Mouse (Mus musculus): Measurements from ENCODE around the gene Rcor2. TPM values are rescaled to one million over a fixed set of nuclear protein-coding genes. Genes with fewer than 3 reads are reported as not detected.

Rcor2 gene
- polyA plus RNA-seq, 1 experiment from 2014 or later = 10.7 TPM

DNA sequence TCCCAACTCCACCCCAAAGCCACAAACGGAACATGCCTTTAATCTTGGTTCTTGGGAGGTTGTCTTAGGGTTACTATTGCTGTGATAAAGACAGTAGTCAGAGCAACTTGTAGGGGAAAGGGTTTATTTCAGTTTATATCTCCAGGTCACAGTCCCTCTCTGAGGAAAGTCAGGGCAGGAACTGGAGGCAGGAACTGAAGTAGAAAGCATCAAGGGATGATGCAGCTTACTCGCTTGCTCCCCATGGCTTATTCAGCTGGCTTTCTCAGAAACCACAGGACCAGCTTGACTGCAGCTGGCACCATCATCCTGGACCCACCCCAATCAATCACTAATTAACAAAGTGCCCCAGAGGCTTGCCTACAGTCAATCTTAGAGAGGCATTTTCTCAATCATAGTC lies 46.5 kb downstream of the Rcor2 start:
- Histone ChIP-seq H3K4me2 (ENCODE audit: low read length) (no peak overlapping the region), H3K27ac (replicated peaks in 1 of 2; ENCODE audit: control insufficient read depth in 1 of 2, insufficient read depth in 1 of 2, low read depth in 2 of 2, low read length in 2 of 2) (no peak overlapping the region), H3K4me1 (ENCODE audit: control insufficient read depth in 2 of 2, insufficient read depth in 2 of 2, low read length in 2 of 2) (peaks cover 31 to 56% of the 10 kb centered on the region in 2 experiments), H3K36me3 (ENCODE audit: control insufficient read depth, insufficient read depth, low read length) (no peaks in the 10 kb centered on the region), H3K4me3 (ENCODE audit: control insufficient read depth in 1 of 2, insufficient read depth in 1 of 2, low read depth in 1 of 2, low read length in 2 of 2) (no peak overlapping the region), H3K27me3 (ENCODE audit: control insufficient read depth, insufficient read depth, low read length) (no peaks in the 10 kb centered on the region), H3K9me3 (ENCODE audit: control insufficient read depth, low read length) (no peaks in the 10 kb centered on the region), H3K9ac (ENCODE audit: low read length) (no peak overlapping the region)
- no peak for ATAC-seq (ENCODE audit: insufficient number of reproducible peaks, insufficient read depth, low FRiP score, low read depth)
- WGBS = 80% methylated on average over 2 of the region's 2 CpGs

DNA sequence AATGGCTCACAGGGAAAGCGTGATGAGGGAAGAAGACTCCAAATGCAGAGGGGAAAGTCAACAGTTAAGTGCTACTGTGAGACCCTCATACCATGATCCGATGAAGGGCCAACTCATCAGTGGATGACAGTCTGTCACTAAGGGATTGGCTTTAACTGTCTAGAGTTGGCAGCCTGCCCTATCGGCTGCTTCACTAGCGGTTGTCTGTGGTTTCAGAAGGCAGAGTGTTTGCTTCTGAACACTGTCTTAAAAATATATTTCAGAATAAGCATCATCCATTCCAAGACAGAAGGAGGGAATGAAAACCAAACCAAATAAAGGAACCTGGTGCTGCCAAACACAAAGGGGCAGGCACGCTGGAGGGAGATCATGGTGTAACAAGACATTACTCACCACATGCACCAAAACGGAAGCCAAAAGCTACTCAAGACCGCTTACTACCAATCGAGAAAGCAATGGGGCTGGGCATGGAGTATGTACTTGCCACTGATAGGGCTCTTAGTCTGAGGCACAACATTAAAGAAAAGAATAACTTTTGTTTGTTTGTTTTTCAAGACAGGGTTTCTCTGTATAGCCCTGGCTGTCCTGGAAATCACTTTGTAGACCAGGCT lies 48.0 kb downstream of the Rcor2 start:
- no peak overlapping the region for H3K4me3 ChIP-seq (ENCODE audit: control insufficient read depth in 1 of 2, insufficient read depth in 1 of 2, low read depth in 1 of 2, low read length in 2 of 2)
- H3K9me3 ChIP-seq (ENCODE audit: control insufficient read depth, low read length) = no peaks in the 10 kb centered on the region
- H3K36me3 ChIP-seq (ENCODE audit: control insufficient read depth, insufficient read depth, low read length) = no peaks in the 10 kb centered on the region
- H3K9ac ChIP-seq (ENCODE audit: low read length) = no peak overlapping the region
- no peaks in the 10 kb centered on the region for H3K27me3 ChIP-seq (ENCODE audit: control insufficient read depth, insufficient read depth, low read length)
- H3K4me1 ChIP-seq (ENCODE audit: control insufficient read depth in 2 of 2, insufficient read depth in 2 of 2, low read length in 2 of 2) = peaks cover 20 to 41% of the 10 kb centered on the region in 2 experiments
- WGBS = 61% methylated on average over 8 of the region's 8 CpGs
- no peak overlapping the region for H3K27ac ChIP-seq (replicated peaks in 1 of 2; ENCODE audit: control insufficient read depth in 1 of 2, insufficient read depth in 1 of 2, low read depth in 2 of 2, low read length in 2 of 2)
- no peak overlapping the region for H3K4me2 ChIP-seq (ENCODE audit: low read length)
- no peak for ATAC-seq (ENCODE audit: insufficient number of reproducible peaks, insufficient read depth, low FRiP score, low read depth)

- ATAC-seq (ENCODE audit: insufficient number of reproducible peaks, insufficient read depth, low FRiP score, low read depth) = no peak
- WGBS = 87% methylated on average over 4 of the region's 4 CpGs
- Histone ChIP-seq H3K27ac (replicated peaks in 1 of 2; ENCODE audit: control insufficient read depth in 1 of 2, insufficient read depth in 1 of 2, low read depth in 2 of 2, low read length in 2 of 2) (no peak overlapping the region), H3K27me3 (ENCODE audit: control insufficient read depth, insufficient read depth, low read length) (no peaks in the 10 kb centered on the region), H3K9ac (ENCODE audit: low read length) (no peak overlapping the region), H3K4me1 (ENCODE audit: control insufficient read depth in 2 of 2, insufficient read depth in 2 of 2, low read length in 2 of 2) (peaks cover 15 to 36% of the 10 kb centered on the region in 2 experiments), H3K9me3 (ENCODE audit: control insufficient read depth, low read length) (no peaks in the 10 kb centered on the region), H3K4me2 (ENCODE audit: low read length) (no peak overlapping the region), H3K4me3 (ENCODE audit: control insufficient read depth in 1 of 2, insufficient read depth in 1 of 2, low read depth in 1 of 2, low read length in 2 of 2) (no peak overlapping the region), H3K36me3 (ENCODE audit: control insufficient read depth, insufficient read depth, low read length) (no peaks in the 10 kb centered on the region)
These were observed 48.5 kb downstream of the Rcor2 start for GRCm38 (mm10) chr19:7315587-7315984.

- peaks cover 4 to 24% of the 10 kb centered on the region in 2 experiments for H3K4me1 ChIP-seq (ENCODE audit: control insufficient read depth in 2 of 2, insufficient read depth in 2 of 2, low read length in 2 of 2)
- 87% methylated on average over 4 of the region's 4 CpGs for WGBS
- H3K9me3 ChIP-seq (ENCODE audit: control insufficient read depth, low read length) = no peaks in the 10 kb centered on the region
- H3K36me3 ChIP-seq (ENCODE audit: control insufficient read depth, insufficient read depth, low read length) = no peaks in the 10 kb centered on the region
- no peak overlapping the region for H3K4me3 ChIP-seq (ENCODE audit: control insufficient read depth in 1 of 2, insufficient read depth in 1 of 2, low read depth in 1 of 2, low read length in 2 of 2)
- no peak overlapping the region for H3K27ac ChIP-seq (replicated peaks in 1 of 2; ENCODE audit: control insufficient read depth in 1 of 2, insufficient read depth in 1 of 2, low read depth in 2 of 2, low read length in 2 of 2)
- no peak overlapping the region for H3K9ac ChIP-seq (ENCODE audit: low read length)
- ATAC-seq (ENCODE audit: insufficient number of reproducible peaks, insufficient read depth, low FRiP score, low read depth) = no peak
- H3K27me3 ChIP-seq (ENCODE audit: control insufficient read depth, insufficient read depth, low read length) = no peaks in the 10 kb centered on the region
- H3K4me2 ChIP-seq (ENCODE audit: low read length) = no peak overlapping the region
These were observed 49.7 kb downstream of the Rcor2 start for GRCm38 (mm10) chr19:7316822-7317221.

DNA sequence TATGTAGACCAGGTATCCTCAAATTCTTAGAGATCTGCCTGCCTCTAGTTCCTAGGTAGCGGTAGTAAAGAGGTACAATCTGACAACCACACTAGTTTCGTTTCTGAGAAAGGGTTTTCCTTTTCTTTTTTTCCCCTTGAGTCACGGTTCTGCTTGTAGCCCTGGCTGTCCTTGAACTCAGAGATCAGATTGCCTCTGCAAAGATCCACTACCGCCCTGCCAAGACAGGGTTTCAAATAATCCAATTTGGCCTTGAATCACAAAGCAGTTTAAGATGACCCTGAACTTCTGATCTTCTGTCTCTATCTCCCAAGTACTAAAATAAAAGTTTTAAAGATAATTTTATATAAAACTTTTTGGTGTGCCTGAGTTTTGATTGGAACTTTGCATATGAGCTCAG lies 50.6 kb downstream of the Rcor2 start:
- no peak for ATAC-seq (ENCODE audit: insufficient number of reproducible peaks, insufficient read depth, low FRiP score, low read depth)
- Histone ChIP-seq H3K27me3 (ENCODE audit: control insufficient read depth, insufficient read depth, low read length) (no peaks in the 10 kb centered on the region), H3K36me3 (ENCODE audit: control insufficient read depth, insufficient read depth, low read length) (no peaks in the 10 kb centered on the region), H3K9ac (ENCODE audit: low read length) (no peak overlapping the region), H3K4me2 (ENCODE audit: low read length) (no peak overlapping the region), H3K27ac (replicated peaks in 1 of 2; ENCODE audit: control insufficient read depth in 1 of 2, insufficient read depth in 1 of 2, low read depth in 2 of 2, low read length in 2 of 2) (no peak overlapping the region), H3K4me1 (ENCODE audit: control insufficient read depth in 2 of 2, insufficient read depth in 2 of 2, low read length in 2 of 2) (peaks cover 4 to 17% of the 10 kb centered on the region in 2 experiments), H3K9me3 (ENCODE audit: control insufficient read depth, low read length) (no peaks in the 10 kb centered on the region), H3K4me3 (ENCODE audit: control insufficient read depth in 1 of 2, insufficient read depth in 1 of 2, low read depth in 1 of 2, low read length in 2 of 2) (no peak overlapping the region)
- 79% methylated on average over 4 of the region's 4 CpGs for WGBS

GRCm38 (mm10) chr19:7320181-7320580 lies 53.1 kb downstream of the Rcor2 start:
- Histone ChIP-seq H3K4me3 (ENCODE audit: control insufficient read depth in 1 of 2, insufficient read depth in 1 of 2, low read depth in 1 of 2, low read length in 2 of 2) (no peak overlapping the region), H3K9ac (ENCODE audit: low read length) (no peak overlapping the region), H3K9me3 (ENCODE audit: control insufficient read depth, low read length) (no peaks in the 10 kb centered on the region), H3K27me3 (ENCODE audit: control insufficient read depth, insufficient read depth, low read length) (no peaks in the 10 kb centered on the region), H3K4me1 (ENCODE audit: control insufficient read depth in 2 of 2, insufficient read depth in 2 of 2, low read length in 2 of 2) (peaks cover 0 to 3% of the 10 kb centered on the region in 2 experiments; a peak in 2 of 4 replicates), H3K4me2 (ENCODE audit: low read length) (no peak overlapping the region), H3K27ac (replicated peaks in 1 of 2; ENCODE audit: control insufficient read depth in 1 of 2, insufficient read depth in 1 of 2, low read depth in 2 of 2, low read length in 2 of 2) (no peak overlapping the region), H3K36me3 (ENCODE audit: control insufficient read depth, insufficient read depth, low read length) (no peaks in the 10 kb centered on the region)
- 59% methylated on average over 2 of the region's 2 CpGs for WGBS
- ATAC-seq (ENCODE audit: insufficient number of reproducible peaks, insufficient read depth, low FRiP score, low read depth) = no peak

GRCm38 (mm10) chr19:7321391-7321790 lies 54.3 kb downstream of the Rcor2 start:
- Histone ChIP-seq H3K9me3 (ENCODE audit: control insufficient read depth, low read length) (no peaks in the 10 kb centered on the region), H3K9ac (ENCODE audit: low read length) (no peak overlapping the region), H3K4me3 (ENCODE audit: control insufficient read depth in 1 of 2, insufficient read depth in 1 of 2, low read depth in 1 of 2, low read length in 2 of 2) (no peak overlapping the region), H3K27me3 (ENCODE audit: control insufficient read depth, insufficient read depth, low read length) (no peaks in the 10 kb centered on the region), H3K4me2 (ENCODE audit: low read length) (no peak overlapping the region), H3K27ac (replicated peaks in 1 of 2; ENCODE audit: control insufficient read depth in 1 of 2, insufficient read depth in 1 of 2, low read depth in 2 of 2, low read length in 2 of 2) (no peak overlapping the region), H3K4me1 (ENCODE audit: control insufficient read depth in 2 of 2, insufficient read depth in 2 of 2, low read length in 2 of 2) (no peaks in the 10 kb centered on the region), H3K36me3 (ENCODE audit: control insufficient read depth, insufficient read depth, low read length) (0 out of 2 replicates have a peak, but pooled peaks cover under 1% of the 10 kb centered on the region)
- ATAC-seq (ENCODE audit: insufficient number of reproducible peaks, insufficient read depth, low FRiP score, low read depth) = no peak
- WGBS = 93% methylated on average over 3 of the region's 3 CpGs
